Mouse (Mus musculus): ENCODE data around the gene Olfr56. TPM values are rescaled to one million over a fixed set of nuclear protein-coding genes. Genes with fewer than 3 reads are reported as not detected.

The Olfr56 gene
- polyA plus RNA-seq, 1 experiment = not detected

GRCm38 (mm10) chr11:49107650-49108537 lies 129.2 kb downstream of the Olfr56 start:
- Histone ChIP-seq H3K27me3 (ENCODE audit: control insufficient read depth, insufficient read depth, low read length, poor library complexity, severe bottlenecking) (peaks cover 1% of the 10 kb centered on the region; the same call in 1 of the 2 replicates), H3K36me3 (ENCODE audit: control insufficient read depth, insufficient read depth, low read length, poor library complexity, severe bottlenecking) (no peaks in the 10 kb centered on the region), H3K4me3 (ENCODE audit: low read depth, low read length) (no peak overlapping the region), H3K9ac (ENCODE audit: low read depth, poor library complexity, severe bottlenecking) (no peak overlapping the region), H3K27ac (ENCODE audit: insufficient read depth, low read length) (no peak overlapping the region), H3K4me1 (ENCODE audit: control insufficient read depth, insufficient read depth, low read length) (no peaks in the 10 kb centered on the region), H3K9me3 (replicated peaks; ENCODE audit: control insufficient read depth, insufficient read depth, low read length, poor library complexity, severe bottlenecking) (no peaks in the 10 kb centered on the region)
- TF ChIP-seq EP300 (IDR thresholded peaks at IDR 0.05; ENCODE audit: insufficient read depth, low read depth, low read length) (no peak), POLR2A (IDR thresholded peaks at IDR 0.05; ENCODE audit: insufficient read depth, low read length) (no peak), CTCF (IDR thresholded peaks at IDR 0.05; ENCODE audit: low read depth, low read length) (no peak)

- H3K9me3 ChIP-seq (replicated peaks; ENCODE audit: control insufficient read depth, insufficient read depth, low read length, poor library complexity, severe bottlenecking) = no peaks in the 10 kb centered on the region
- H3K27ac ChIP-seq (ENCODE audit: insufficient read depth, low read length) = no peak overlapping the region
- TF ChIP-seq EP300 (IDR thresholded peaks at IDR 0.05; ENCODE audit: insufficient read depth, low read depth, low read length) = no peak
- peak; percentile 36 for TF ChIP-seq CTCF (IDR thresholded peaks at IDR 0.05; ENCODE audit: low read depth, low read length)
- no peaks in the 10 kb centered on the region for H3K36me3 ChIP-seq (ENCODE audit: control insufficient read depth, insufficient read depth, low read length, poor library complexity, severe bottlenecking)
- H3K4me1 ChIP-seq (ENCODE audit: control insufficient read depth, insufficient read depth, low read length) = no peaks in the 10 kb centered on the region
- no peak overlapping the region for H3K4me3 ChIP-seq (ENCODE audit: low read depth, low read length)
- peaks cover 1% of the 10 kb centered on the region; the same call in 1 of the 2 replicates for H3K27me3 ChIP-seq (ENCODE audit: control insufficient read depth, insufficient read depth, low read length, poor library complexity, severe bottlenecking)
- H3K9ac ChIP-seq (ENCODE audit: low read depth, poor library complexity, severe bottlenecking) = no peak overlapping the region
Measured at GRCm38 (mm10) chr11:49108833-49109232, 130.1 kb downstream of the Olfr56 start.

- no peaks in the 10 kb centered on the region for H3K4me1 ChIP-seq (ENCODE audit: control insufficient read depth, insufficient read depth, low read length)
- peaks cover 1% of the 10 kb centered on the region; the same call in 1 of the 2 replicates for H3K27me3 ChIP-seq (ENCODE audit: control insufficient read depth, insufficient read depth, low read length, poor library complexity, severe bottlenecking)
- no peaks in the 10 kb centered on the region for H3K9me3 ChIP-seq (replicated peaks; ENCODE audit: control insufficient read depth, insufficient read depth, low read length, poor library complexity, severe bottlenecking)
- TF ChIP-seq POLR2A (IDR thresholded peaks at IDR 0.05; ENCODE audit: insufficient read depth, low read length) (no peak), EP300 (IDR thresholded peaks at IDR 0.05; ENCODE audit: insufficient read depth, low read depth, low read length) (no peak), CTCF (IDR thresholded peaks at IDR 0.05; ENCODE audit: low read depth, low read length) (no peak)
- H3K27ac ChIP-seq (ENCODE audit: insufficient read depth, low read length) = no peak overlapping the region
- H3K4me3 ChIP-seq (ENCODE audit: low read depth, low read length) = no peak overlapping the region
- no peaks in the 10 kb centered on the region for H3K36me3 ChIP-seq (ENCODE audit: control insufficient read depth, insufficient read depth, low read length, poor library complexity, severe bottlenecking)
- no peak overlapping the region for H3K9ac ChIP-seq (ENCODE audit: low read depth, poor library complexity, severe bottlenecking)
Measured at GRCm38 (mm10) chr11:49111000-49111399, 132.3 kb downstream of the Olfr56 start.

- Histone ChIP-seq H3K27ac (ENCODE audit: insufficient read depth, low read length) (no peak overlapping the region), H3K9ac (ENCODE audit: low read depth, poor library complexity, severe bottlenecking) (no peak overlapping the region), H3K9me3 (replicated peaks; ENCODE audit: control insufficient read depth, insufficient read depth, low read length, poor library complexity, severe bottlenecking) (no peaks in the 10 kb centered on the region), H3K4me1 (ENCODE audit: control insufficient read depth, insufficient read depth, low read length) (no peaks in the 10 kb centered on the region), H3K36me3 (ENCODE audit: control insufficient read depth, insufficient read depth, low read length, poor library complexity, severe bottlenecking) (no peaks in the 10 kb centered on the region), H3K4me3 (ENCODE audit: low read depth, low read length) (no peak overlapping the region), H3K27me3 (ENCODE audit: control insufficient read depth, insufficient read depth, low read length, poor library complexity, severe bottlenecking) (peaks cover 1% of the 10 kb centered on the region; the same call in 1 of the 2 replicates)
- TF ChIP-seq EP300 (IDR thresholded peaks at IDR 0.05; ENCODE audit: insufficient read depth, low read depth, low read length) (no peak), POLR2A (IDR thresholded peaks at IDR 0.05; ENCODE audit: insufficient read depth, low read length) (no peak), CTCF (IDR thresholded peaks at IDR 0.05; ENCODE audit: low read depth, low read length) (no peak)
Measured at GRCm38 (mm10) chr11:49112624-49113219, 134.0 kb downstream of the Olfr56 start.

- Histone ChIP-seq H3K9ac (ENCODE audit: low read depth, poor library complexity, severe bottlenecking) (no peak overlapping the region), H3K27ac (ENCODE audit: insufficient read depth, low read length) (no peak overlapping the region), H3K36me3 (ENCODE audit: control insufficient read depth, insufficient read depth, low read length, poor library complexity, severe bottlenecking) (no peaks in the 10 kb centered on the region), H3K9me3 (replicated peaks; ENCODE audit: control insufficient read depth, insufficient read depth, low read length, poor library complexity, severe bottlenecking) (no peaks in the 10 kb centered on the region), H3K4me3 (ENCODE audit: low read depth, low read length) (no peak overlapping the region), H3K27me3 (ENCODE audit: control insufficient read depth, insufficient read depth, low read length, poor library complexity, severe bottlenecking) (peaks cover 1% of the 10 kb centered on the region; the same call in 1 of the 2 replicates), H3K4me1 (ENCODE audit: control insufficient read depth, insufficient read depth, low read length) (no peaks in the 10 kb centered on the region)
- no peak for TF ChIP-seq EP300 (IDR thresholded peaks at IDR 0.05; ENCODE audit: insufficient read depth, low read depth, low read length)
- no peak for TF ChIP-seq POLR2A (IDR thresholded peaks at IDR 0.05; ENCODE audit: insufficient read depth, low read length)
- no peak for TF ChIP-seq CTCF (IDR thresholded peaks at IDR 0.05; ENCODE audit: low read depth, low read length)
Measured at GRCm38 (mm10) chr11:49114158-49114557, 135.5 kb downstream of the Olfr56 start.

- Histone ChIP-seq H3K36me3 (ENCODE audit: control insufficient read depth, insufficient read depth, low read length, poor library complexity, severe bottlenecking) (no peaks in the 10 kb centered on the region), H3K9me3 (replicated peaks; ENCODE audit: control insufficient read depth, insufficient read depth, low read length, poor library complexity, severe bottlenecking) (no peaks in the 10 kb centered on the region), H3K27me3 (ENCODE audit: control insufficient read depth, insufficient read depth, low read length, poor library complexity, severe bottlenecking) (peaks cover 1% of the 10 kb centered on the region; the same call in 1 of the 2 replicates), H3K4me3 (ENCODE audit: low read depth, low read length) (no peak within 1 kb of the TSS), H3K27ac (ENCODE audit: insufficient read depth, low read length) (no peak within 1 kb of the TSS), H3K4me1 (ENCODE audit: control insufficient read depth, insufficient read depth, low read length) (no peaks in the 10 kb centered on the region), H3K9ac (ENCODE audit: low read depth, poor library complexity, severe bottlenecking) (no peak within 1 kb of the TSS)
- no peak for TF ChIP-seq POLR2A (IDR thresholded peaks at IDR 0.05; ENCODE audit: insufficient read depth, low read length)
- no peak for TF ChIP-seq CTCF (IDR thresholded peaks at IDR 0.05; ENCODE audit: low read depth, low read length)
- TF ChIP-seq EP300 (IDR thresholded peaks at IDR 0.05; ENCODE audit: insufficient read depth, low read depth, low read length) = no peak
Measured at GRCm38 (mm10) chr11:49114774-49115173, 136.1 kb downstream of the Olfr56 start, which contains the start of gene Olfr1396. TSS of gene Olfr1396 (minus strand) at chr11:49114874.
